Mouse (Mus musculus) embryonic fibroblast, embryonic 13.5 days (primary cell): Measurements from ENCODE around the gene Zdhhc23.

Experiments
- CTCF ChIP-seq: IDR thresholded peaks from 2 replicates; pipeline ENCODE4 v1.5.1; 2011; ENCODE audit warnings: mild to moderate bottlenecking, control low read depth, low read length, moderate library complexity, borderline replicate concordance; ENCODE audit not compliant: insufficient read depth
- POLR2A ChIP-seq: IDR thresholded peaks from 2 replicates; pipeline ENCODE4 v1.6.1; 2011; ENCODE audit warnings: low read depth, mild to moderate bottlenecking, control low read depth, low read length, moderate library complexity

DNA sequence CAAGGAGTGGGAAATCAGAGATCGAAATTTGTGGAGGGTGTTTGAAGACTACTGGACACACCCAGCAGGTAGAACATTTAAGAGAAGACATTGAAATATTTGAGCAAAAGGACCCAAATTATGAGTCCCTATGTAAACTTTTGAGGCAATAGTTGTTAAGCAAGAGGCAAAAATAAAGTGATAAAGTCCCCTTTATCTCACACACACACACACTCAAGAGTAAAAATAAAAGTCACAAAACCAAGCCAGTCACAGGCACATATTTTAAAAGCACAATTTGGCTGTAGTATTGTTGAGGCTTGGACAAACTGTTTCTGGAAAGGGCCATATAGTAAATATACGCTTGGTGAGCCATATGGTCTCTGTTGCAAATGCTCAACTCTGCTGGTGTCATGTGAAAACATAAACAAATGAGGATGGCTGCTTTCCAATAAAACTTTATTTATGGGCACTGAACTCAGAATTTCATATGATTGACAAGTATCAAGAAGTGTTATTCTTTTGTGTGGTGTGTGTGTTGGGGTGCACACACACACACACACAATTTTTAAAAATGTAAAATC, 39.5 kb upstream of the Zdhhc23 start:
- no peak for TF ChIP-seq CTCF
- TF ChIP-seq POLR2A: no peak
